Mouse (Mus musculus): ENCODE results near the gene Rrp8.

DNA sequence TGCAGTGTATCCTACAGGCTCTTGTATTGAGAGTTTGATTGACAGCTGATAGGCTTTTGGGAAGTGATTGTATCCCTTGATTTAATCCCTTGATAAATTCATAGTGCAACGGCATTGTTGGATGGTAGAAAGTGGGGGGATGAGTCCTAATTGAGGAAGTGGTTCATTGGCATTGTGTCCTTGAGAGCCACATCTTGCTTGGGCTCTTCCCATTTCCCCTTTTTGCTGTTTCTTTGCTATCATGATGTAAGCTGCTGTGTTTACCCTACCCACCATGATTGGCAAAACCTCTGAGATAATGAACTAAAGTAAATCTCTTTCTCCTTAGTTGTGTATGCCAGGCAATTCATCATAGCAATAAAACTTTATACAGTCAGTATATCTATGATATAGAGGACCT lies 46.3 kb downstream of the Rrp8 start:
- TF ChIP-seq CTCF (IDR thresholded peaks at IDR 0.05; ENCODE audit: control insufficient read depth, insufficient read depth, insufficient replicate concordance, low read depth, low read length) (no peak), POLR2A (IDR thresholded peaks at IDR 0.05; ENCODE audit: control insufficient read depth, low read depth, low read length) (no peak)

Measured in testis, adult 2 months (tissue).